Mouse (Mus musculus) heart, postnatal 25 days (tissue): Measurements from ENCODE around the gene Agxt. TPM values are rescaled to one million over a fixed set of nuclear protein-coding genes. Genes with fewer than 3 reads are reported as not detected.

Source experiments
- DNase-seq: peaks from one replicate; pipeline ENCODE4 v3.0.0; 2022; ENCODE audit warnings: low spot score
- intact Hi-C: fragments of 180-260 bp; cut with DNase I; formaldehyde crosslinking; loops from one replicate; pipeline ENCODE4 v1.15.1; 2025
- total RNA-seq, 2 experiments: library from RNA; stranded (reverse); gene quantifications; 2 replicates each; pipeline ENCODE4 v1.2.3; 2021

Gene Agxt
- total RNA-seq, 2 experiments from 2014 or later: not detected

- DNase-seq: no peak
- intact Hi-C loops: no loop called here
These were observed 49.2 kb downstream of the Agxt start for GRCm38 (mm10) chr1:93184071-93184828.

GRCm38 (mm10) chr1:93190726-93191305, 55.8 kb downstream of the Agxt start:
- no peak for DNase-seq
- intact Hi-C loops: no loop called here

GRCm38 (mm10) chr1:93194961-93195360, 59.9 kb downstream of the Agxt start:
- intact Hi-C loops: no loop called here
- no peak for DNase-seq

Other genes with a start within 250 kb of the Agxt start
- not detected for gene Ankmy1, start 232.3 kb upstream of the Agxt start, total RNA-seq
- gene Dusp28, start 228.3 kb upstream of the Agxt start, total RNA-seq: 10 to 100 TPM; 11.9 to 13.2 TPM
- 10 to 100 TPM; 77.8 to 77.9 TPM for gene Rnpepl1, start 224.5 kb upstream of the Agxt start, total RNA-seq
- 1 to 10 TPM; 6.9 TPM for gene Capn10, start 200.9 kb upstream of the Agxt start, total RNA-seq
- gene Gpr35, start 184.4 kb upstream of the Agxt start, total RNA-seq: under 1 TPM; 0.36 to 0.75 TPM
- not detected for gene Aqp12, start 128.9 kb upstream of the Agxt start, total RNA-seq
- gene Kif1a, start 33.3 kb upstream of the Agxt start, total RNA-seq: 1 to 10 TPM in 1 of 2 experiments, under 1 TPM in 1; 0.94 to 1.6 TPM
- gene 2310007B03Rik, start 25.7 kb downstream of the Agxt start, total RNA-seq: not detected
- gene Crocc2, start 33.5 kb downstream of the Agxt start, total RNA-seq: under 1 TPM; 0.10 to 0.11 TPM
- 10 to 100 TPM; 10.4 to 12.8 TPM for gene Sned1, start 100.6 kb downstream of the Agxt start, total RNA-seq
- 10 to 100 TPM; 14.6 to 15.7 TPM for gene Mterf4, start 170.7 kb downstream of the Agxt start, total RNA-seq
- 10 to 100 TPM; 23.4 to 29.2 TPM for gene Ppp1r7, start 207.6 kb downstream of the Agxt start, total RNA-seq
- 1 to 10 TPM in 1 of 2 experiments, under 1 TPM in 1; 0.39 to 1.2 TPM for gene Pask, start 208.2 kb downstream of the Agxt start, total RNA-seq
- not detected for gene Ano7, start 238.7 kb downstream of the Agxt start, total RNA-seq